Mouse (Mus musculus): Measurements from ENCODE around the gene Fam216a.
"Not testable (repeated sequence)": the region's sequence is repeated elsewhere in the genome, so short reads cannot be mapped to it uniquely, and the experiment has no call there.

The Fam216a gene

DNA sequence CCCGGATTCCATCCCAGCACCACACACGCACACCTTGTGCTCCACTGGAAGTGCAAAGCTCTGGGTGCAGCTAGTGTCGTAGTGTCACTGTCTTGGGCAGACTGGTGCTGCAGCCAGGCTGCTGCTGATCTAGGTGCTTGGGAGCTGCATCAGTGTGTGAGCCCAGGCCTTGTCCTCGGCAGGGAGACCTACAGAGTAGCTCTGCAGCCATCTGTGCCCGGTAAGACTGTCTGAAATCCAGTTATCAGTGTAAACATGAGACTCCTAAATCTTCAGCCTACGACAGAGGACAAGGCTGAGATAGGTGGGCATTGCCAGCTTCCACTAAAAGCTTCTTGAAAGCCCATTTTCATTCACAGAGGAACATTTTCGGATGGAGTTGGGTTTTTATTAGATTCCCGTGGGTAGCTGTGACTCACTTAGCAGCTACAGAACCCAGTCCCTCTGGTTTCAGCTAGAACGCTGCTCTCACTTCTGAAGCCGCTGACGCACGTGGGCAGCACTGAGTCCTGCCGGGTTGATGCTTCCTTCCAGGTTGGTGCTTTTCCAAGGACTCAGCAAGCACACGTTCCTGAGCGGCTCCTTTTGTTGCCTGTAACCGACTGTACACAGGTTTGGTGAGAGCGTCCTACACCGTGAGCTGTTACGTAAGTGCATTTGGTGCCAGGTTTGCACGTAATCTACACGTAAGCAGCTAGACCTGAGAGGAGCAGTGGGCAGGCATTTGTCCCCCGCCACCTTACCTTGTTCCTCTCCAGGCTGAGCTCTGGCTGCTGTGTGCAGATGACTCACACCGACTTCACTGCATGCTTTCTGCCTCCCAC, 47.3 kb downstream of the Fam216a start:
- DNase-seq (ENCODE audit: extremely low read depth, low read depth, low spot score) = peak; percentile 73

DNA sequence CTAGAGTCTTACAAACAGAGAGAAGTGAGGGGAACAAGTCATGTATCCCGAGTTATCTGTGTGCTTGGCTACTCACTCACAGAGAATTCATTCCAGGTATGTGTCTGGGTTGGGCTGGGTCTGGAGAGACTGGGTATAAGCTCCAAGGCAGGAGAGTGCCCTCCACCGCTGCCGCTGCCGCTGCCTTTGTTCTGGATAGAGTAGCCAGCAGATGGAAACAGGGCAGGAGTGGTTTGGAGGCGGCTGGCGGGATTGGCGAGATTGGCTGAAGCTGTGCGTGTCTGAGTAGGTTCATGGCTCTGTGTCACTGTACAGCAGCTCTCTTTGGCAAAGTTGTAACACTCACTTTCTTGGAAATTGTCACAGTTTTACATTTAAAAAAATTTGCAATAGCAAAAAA, 48.6 kb downstream of the Fam216a start:
- no peak for DNase-seq (ENCODE audit: extremely low read depth, low read depth, low spot score)

DNA sequence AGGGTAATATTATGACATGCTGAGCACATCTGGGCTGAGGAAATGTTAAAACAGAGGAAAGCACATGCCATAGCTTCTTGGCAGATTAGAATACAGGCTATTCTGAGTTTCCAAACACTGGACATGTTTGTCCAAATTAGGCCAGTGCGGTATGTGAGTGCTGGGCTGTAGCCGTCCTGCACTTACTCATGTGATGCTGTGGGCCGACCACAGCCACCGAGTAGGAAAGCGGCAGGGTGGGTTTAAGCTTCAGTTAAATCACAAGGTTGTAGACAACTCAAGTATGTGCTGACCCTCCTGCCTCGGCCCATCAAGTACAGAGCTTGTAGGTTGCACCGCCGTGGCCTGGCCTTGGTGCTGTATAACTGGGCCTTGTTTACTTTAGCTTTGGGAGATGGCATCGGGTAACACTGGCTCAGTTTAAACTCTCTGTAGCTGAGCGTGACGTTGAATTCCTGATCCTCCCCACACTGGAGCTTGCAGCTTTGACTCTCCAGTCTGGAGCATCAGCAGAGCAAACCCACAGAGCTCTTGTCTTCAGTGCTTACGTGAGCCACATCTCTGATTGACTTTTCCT, 51.9 kb downstream of the Fam216a start:
- DNase-seq (ENCODE audit: extremely low read depth, low read depth, low spot score) = no peak

DNA sequence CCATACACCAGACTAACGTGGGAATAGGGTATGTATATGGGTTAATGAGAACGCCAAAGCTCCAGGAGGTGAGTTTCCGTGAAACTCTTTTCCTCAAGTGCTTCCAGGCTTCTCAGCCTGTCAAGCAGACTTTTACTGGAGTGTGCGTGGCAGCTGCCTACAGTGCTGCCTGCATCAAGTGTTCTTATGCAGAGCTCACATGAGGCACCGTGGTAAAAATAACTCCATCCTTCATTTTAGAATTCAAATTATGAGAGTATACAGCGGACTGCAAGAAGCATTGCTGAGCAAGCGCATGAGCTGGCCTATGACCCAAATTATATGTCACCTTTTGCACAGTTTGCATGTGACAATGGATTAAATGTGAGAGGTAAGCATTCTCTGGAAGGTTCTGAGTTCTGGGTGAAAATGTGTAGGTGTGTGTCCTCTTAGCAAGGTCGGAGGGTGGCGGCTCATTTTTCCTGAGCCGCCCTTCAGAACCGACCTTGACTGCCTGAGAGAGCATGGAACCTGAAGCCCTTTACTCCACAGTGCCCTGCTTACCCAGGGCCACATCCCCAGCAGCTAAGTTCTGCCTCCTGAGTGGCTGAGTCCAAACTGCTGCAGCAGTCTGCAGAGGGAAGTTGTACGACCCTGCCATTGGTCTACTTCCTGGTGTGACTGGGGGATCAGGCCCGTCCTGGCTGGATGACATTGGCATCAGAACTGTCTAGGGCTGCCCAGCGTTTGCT, 52.5 kb downstream of the Fam216a start:
- no peak for DNase-seq (ENCODE audit: extremely low read depth, low read depth, low spot score)

DNA sequence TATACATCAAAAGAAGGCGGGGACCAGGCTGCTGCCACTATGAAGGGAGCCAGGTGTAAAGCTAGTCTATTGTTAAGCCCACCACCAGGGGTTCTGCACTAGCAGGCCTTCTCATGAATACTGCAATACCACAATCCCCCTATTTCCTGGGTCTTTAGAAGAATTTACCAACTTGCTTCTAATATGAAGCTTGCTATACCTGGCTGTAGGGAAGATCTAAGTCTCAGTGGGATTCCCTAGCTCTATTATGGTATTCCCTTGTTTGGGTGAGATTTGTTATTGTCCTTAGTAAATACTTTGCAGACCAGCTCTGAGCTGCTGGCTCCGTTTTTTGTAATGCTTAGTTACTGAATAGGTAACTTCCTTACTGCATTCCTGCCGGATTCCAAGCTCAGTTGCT, 53.2 kb downstream of the Fam216a start:
- not testable (repeated sequence) for DNase-seq (ENCODE audit: extremely low read depth, low read depth, low spot score)

GRCm38 (mm10) chr5:122318100-122318499, 54.1 kb downstream of the Fam216a start:
- DNase-seq (ENCODE audit: extremely low read depth, low read depth, low spot score) = no peak

- DNase-seq (ENCODE audit: extremely low read depth, low read depth, low spot score) = no peak
These were observed 54.7 kb downstream of the Fam216a start for GRCm38 (mm10) chr5:122317329-122318045.

- no peak for DNase-seq (ENCODE audit: extremely low read depth, low read depth, low spot score)
These were observed 57.0 kb downstream of the Fam216a start for GRCm38 (mm10) chr5:122314966-122315667.

Measured in fat pad, adult 2 months (tissue).